In the genomic region with DNA sequence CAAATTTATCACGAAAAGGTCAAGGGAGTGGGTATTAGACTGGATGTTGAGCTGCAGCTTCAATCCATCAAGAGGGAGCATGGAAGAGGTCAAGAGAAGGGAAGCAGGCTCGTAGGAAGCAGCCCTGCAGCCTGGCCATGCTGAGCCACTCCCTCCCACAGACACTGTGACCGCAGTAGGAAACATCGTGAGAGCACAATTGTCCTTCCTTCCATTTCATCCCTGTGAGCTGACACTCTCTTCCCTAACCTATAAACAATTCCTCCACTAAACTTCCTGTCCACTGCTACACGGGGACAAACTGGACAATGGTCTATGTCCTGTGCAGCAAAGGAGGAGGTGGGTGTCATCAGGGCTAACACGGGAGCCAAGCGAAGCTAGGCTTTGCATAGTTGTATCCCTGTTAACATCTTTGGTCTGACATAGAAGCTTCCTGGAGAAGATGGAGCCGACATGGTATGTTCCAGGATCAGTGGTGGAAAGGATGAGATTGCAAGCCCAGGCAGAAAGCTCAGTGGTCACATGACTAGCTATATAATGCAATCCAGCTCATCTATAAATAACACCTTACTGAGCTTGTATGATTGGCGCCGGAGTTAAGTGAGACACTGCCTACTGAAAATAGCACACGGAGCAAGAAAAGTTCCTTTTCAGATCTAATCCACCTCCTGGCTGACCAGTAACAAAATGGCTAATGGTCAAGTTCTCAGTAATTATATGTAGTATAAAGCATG, we compare ENCODE assay signal across 16 mouse cellular contexts. TPM values are rescaled to one million over a fixed set of nuclear protein-coding genes. Genes with fewer than 3 reads are reported as not detected.
DNase-seq lines count a peak whose midpoint lies in the region; ATAC-seq lines count a peak whose summit lies in the region.
"Had no signal": no experiment of that assay in that cellular context is flagged by ENCODE, and none has a peak within 500 bp of the region (broad histone marks: within the 10 kb centered on the region; RNA-seq: fewer than 3 reads in every experiment).

No protein-coding gene starts in this region.

- intact Hi-C loops in heart, postnatal 14 days (cut with DNase I) = no loop called here

- no peak for ATAC-seq in megakaryocyte, adult 5-6 weeks (ENCODE audit: poor library complexity, severe bottlenecking)
- ATAC-seq: CD4-positive, CD25-positive, alpha-beta regulatory T cell, adult 4 months; forebrain, embryonic 14.5 days; midbrain, embryonic 16.5 days had no signal

- H3K9me3 ChIP-seq in megakaryocyte, embryonic 14.5 days = peaks cover 13% of the 10 kb centered on the region
- H3K9me3 ChIP-seq: embryonic facial prominence, embryonic 15.5 days; limb, embryonic 13.5 days; neural tube, embryonic 13.5 days had no signal

- H3K4me3 ChIP-seq in megakaryocyte, embryonic 14.5 days (replicated peaks) = peak overlapping the region; percentile 74
- H3K4me3 ChIP-seq: embryonic facial prominence, embryonic 15.5 days; limb, embryonic 13.5 days; neural tube, embryonic 13.5 days had no signal

- DNase-seq in heart, adult 18-20 months = peak; percentile 8 to 12
- no peak for DNase-seq in heart, postnatal 14 days
- DNase-seq in kidney, postnatal 10 days = peak; percentile 38
- DNase-seq in kidney, adult 9 months = no peak
- DNase-seq in lung, postnatal 25 days (ENCODE audit: low spot score) = peak; percentile 11
- no peak for DNase-seq in retina, postnatal 1 day
- DNase-seq: cerebellum, adult 11-12 months; thymus, adult 2 months had no signal

- peaks cover 20% of the 10 kb centered on the region for H3K27me3 ChIP-seq in megakaryocyte, embryonic 14.5 days (replicated peaks)
- H3K27me3 ChIP-seq: embryonic facial prominence, embryonic 15.5 days; limb, embryonic 13.5 days; neural tube, embryonic 13.5 days had no signal

- no peaks in the 10 kb centered on the region for H3K36me3 ChIP-seq in megakaryocyte, embryonic 14.5 days (replicated peaks; ENCODE audit: low read length)
- H3K36me3 ChIP-seq: embryonic facial prominence, embryonic 15.5 days; limb, embryonic 13.5 days; neural tube, embryonic 13.5 days had no signal

- peaks cover 14% of the 10 kb centered on the region for H3K4me1 ChIP-seq in megakaryocyte, embryonic 14.5 days
- H3K4me1 ChIP-seq: limb, embryonic 13.5 days; neural tube, embryonic 13.5 days had no signal

RNA-seq across cellular contexts. Expression of a gene that starts 29.0 kb away (rescaled TPM):
- total RNA-seq in heart, adult 18-20 months (2021) = 1 to 10 TPM; 4.7 to 4.9 TPM
- 10 to 100 TPM in 1 of 2 experiments, 1 to 10 TPM in 1; 9.4 to 10.6 TPM for total RNA-seq in heart, postnatal 14 days (2021)
- 21.2 and 33.3 TPM in 2 replicates for polyA plus RNA-seq in megakaryocyte, embryonic 14.5 days (2012; ENCODE audit: insufficient read depth, low replicate concordance)
- total RNA-seq in megakaryocyte, adult 5-6 weeks (2015) = 42.4 and 53.4 TPM in 2 replicates
- total RNA-seq in megakaryocyte, adult 5-6 weeks (2017) = 40.5 and 41.3 TPM in 2 replicates

Comparison
In these comparisons a context has a peak if more than half of its experiments do, and no peak if none do; other contexts are left out.
1. DNase-seq: peak in heart, adult 18-20 months (2 of 2), kidney, postnatal 10 days (single experiment) and lung, postnatal 25 days (single experiment); none in heart, postnatal 14 days (0 of 2), kidney, adult 9 months (single experiment) and retina, postnatal 1 day (single experiment).